Mouse (Mus musculus) lung, adult 2 months (tissue): ENCODE measurements around the gene Rrn3. TPM values are rescaled to one million over a fixed set of nuclear protein-coding genes. Genes with fewer than 3 reads are reported as not detected.
"Not testable (repeated sequence)": the region's sequence is repeated elsewhere in the genome, so short reads cannot be mapped to it uniquely, and the experiment has no call there.

ENCODE experiments used
- DNase-seq: peaks from one replicate; pipeline ENCODE4 v3.0.0; 2022
- H3K4me1 ChIP-seq: fragments of 200-500 bp; 2 replicates; pipeline ENCODE4 v1.6.1; 2011; ENCODE audit warnings: low read length; ENCODE audit not compliant: control insufficient read depth, insufficient read depth
- H3K4me3 ChIP-seq: fragments of 200-500 bp; replicated peaks from 2 replicates; pipeline ENCODE3; 2011; ENCODE audit warnings: low read depth, mild to moderate bottlenecking, control low read depth, low read length; ENCODE audit errors: extremely low read depth
- CTCF ChIP-seq: fragments of 200-500 bp; IDR thresholded peaks from 2 replicates; pipeline ENCODE4 v1.5.1; 2011; ENCODE audit warnings: mild to moderate bottlenecking, low read length, control low read depth; ENCODE audit not compliant: insufficient read depth
- POLR2A ChIP-seq: fragments of 200-500 bp; IDR thresholded peaks from 2 replicates; pipeline ENCODE4 v1.6.1; 2011; ENCODE audit warnings: low read depth, mild to moderate bottlenecking, control low read depth, low read length, borderline replicate concordance; ENCODE audit errors: extremely low read depth
- WGBS: fragments of 180-500 bp; shearing (Covaris S2); methylation state at CpG from one replicate; pipeline ENCODE4 v1.1.7; 2018; 5-methylcytosine and 5-hydroxymethylcytosine counted together
- polyA plus RNA-seq: library from polyadenylated mRNA; depleted of rRNA; stranded (reverse); fragments of >200 nt; gene quantifications from 2 replicates; pipeline ENCODE4 v1.2.3, GENCODE M21; 2012

Rrn3 gene
- polyA plus RNA-seq, 1 experiment, result 9.2 TPM

DNA sequence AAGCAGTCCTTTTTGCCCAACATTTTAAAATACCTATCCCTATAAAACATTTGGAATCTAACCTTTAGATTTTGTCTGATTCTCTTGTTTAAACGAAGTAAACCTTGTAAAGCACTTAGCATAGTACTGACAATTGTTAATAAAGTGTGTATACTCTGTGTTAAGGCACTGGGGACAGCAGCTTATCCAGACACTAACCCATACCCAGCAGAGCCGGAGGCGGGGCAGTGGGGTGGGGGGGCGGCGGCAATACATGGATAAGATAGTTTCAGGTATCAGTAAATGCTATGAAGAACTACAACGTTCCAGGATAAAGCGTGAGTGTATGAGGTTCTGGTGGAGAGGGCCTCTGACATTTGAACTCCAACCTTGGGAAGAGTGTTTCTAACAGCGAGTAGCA lies 708 bp downstream of the Rrn3 start:
- Histone ChIP-seq H3K4me1 (peaks cover 7% of the 10 kb centered on the region), H3K4me3 (peak overlapping the region; percentile 91)
- 23% methylated on average over 8 of the region's 8 CpGs for WGBS
- DNase-seq, result no peak
- no peak for TF ChIP-seq CTCF
- no peak for TF ChIP-seq POLR2A

DNA sequence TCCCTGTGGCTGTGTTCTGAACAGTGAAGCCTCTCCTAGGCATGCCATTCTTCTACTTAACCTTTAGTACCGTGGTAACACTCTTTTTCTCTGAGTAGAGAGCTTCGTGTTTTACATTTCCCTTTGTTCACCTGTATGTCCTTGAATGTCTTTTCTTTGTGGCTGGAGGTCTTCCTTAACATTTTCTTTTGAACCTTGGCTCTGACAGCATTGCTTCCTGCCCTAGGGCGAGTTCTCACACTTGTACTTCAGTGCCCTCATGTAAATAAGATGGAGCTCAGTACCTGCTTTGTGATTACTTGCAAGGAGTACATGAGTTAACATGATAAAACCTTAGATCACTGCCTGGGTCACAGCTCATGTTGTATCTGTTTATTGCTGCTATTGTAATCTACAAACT lies 5.4 kb downstream of the Rrn3 start:
- 78% methylated on average over 3 of the region's 3 CpGs for WGBS
- TF ChIP-seq CTCF (no peak), POLR2A (no peak)
- Histone ChIP-seq H3K4me1 (peaks cover 4% of the 10 kb centered on the region), H3K4me3 (no peak overlapping the region)
- DNase-seq, result no peak

DNA sequence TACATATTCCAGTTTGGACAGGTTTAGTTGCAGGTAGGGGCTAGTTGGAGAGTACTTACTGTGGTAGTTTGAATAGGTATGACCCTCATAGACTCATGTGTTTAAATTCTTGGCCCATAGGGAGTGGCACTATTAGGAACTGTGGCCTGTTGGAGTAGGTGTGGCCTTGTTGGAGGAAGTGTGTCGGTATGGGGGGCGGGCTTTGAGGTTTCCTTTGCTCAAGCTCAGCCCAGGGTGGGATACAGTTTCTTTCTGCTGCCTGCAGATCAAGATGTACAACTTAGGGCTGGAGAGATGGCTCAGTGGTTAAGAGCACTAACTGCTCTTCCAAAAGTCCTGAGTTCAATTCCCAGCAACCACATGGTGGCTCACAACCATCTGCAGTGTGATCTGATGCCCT lies 12.9 kb downstream of the Rrn3 start:
- not testable (repeated sequence) for DNase-seq, H3K4me3 ChIP-seq, H3K4me1 ChIP-seq
- WGBS, result 87% methylated on average over 2 of the region's 2 CpGs

DNA sequence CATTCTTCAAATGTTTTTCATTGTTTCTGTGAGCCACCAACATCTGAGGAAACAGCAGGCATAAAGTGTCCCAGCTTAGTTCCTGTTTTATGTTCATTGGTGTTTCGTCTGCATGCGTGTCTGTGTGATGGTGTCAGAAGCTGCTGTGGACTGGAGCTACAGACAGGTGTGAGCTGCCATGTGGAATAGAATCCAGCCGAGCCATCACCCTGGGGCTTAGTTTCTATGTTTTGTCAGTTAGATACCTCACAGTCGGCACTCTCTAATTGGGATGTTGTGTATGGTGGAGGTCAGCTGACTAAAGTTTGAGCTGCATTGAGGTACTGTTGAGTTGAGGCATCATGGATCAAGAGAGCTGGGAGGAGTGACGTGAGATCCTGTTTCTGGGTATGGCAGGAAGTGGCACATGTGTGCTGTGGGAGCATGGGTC lies 16.3 kb downstream of the Rrn3 start:
- no peak for DNase-seq
- Histone ChIP-seq H3K4me3 (no peak overlapping the region), H3K4me1 (no peaks in the 10 kb centered on the region)
- 72% methylated on average over 5 of the region's 5 CpGs for WGBS
- TF ChIP-seq CTCF (no peak), POLR2A (no peak)

DNA sequence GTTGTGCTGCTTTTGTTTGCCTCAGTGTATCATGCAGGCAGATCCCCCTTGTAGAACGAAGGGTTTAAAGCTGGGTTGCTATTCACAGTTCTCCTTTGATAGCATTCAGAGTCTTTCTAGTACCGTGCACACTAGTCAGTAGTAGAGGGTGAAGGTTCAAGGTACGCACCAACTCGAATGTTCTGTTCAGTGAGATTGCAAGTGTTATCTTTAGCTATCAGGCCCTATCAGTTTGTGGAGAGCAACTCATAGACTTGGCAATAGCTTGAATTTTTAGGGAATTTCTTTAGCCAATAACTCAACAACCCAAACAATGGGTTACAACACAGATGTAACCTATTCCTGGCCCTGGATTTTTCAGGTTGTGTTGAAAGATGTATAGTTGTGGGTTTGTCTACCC lies 20.7 kb downstream of the Rrn3 start:
- Histone ChIP-seq H3K4me1 (no peaks in the 10 kb centered on the region), H3K4me3 (no peak overlapping the region)
- no peak for TF ChIP-seq POLR2A
- TF ChIP-seq CTCF, result no peak
- WGBS, result 95% methylated on average over 4 of the region's 4 CpGs
- DNase-seq, result no peak

DNA sequence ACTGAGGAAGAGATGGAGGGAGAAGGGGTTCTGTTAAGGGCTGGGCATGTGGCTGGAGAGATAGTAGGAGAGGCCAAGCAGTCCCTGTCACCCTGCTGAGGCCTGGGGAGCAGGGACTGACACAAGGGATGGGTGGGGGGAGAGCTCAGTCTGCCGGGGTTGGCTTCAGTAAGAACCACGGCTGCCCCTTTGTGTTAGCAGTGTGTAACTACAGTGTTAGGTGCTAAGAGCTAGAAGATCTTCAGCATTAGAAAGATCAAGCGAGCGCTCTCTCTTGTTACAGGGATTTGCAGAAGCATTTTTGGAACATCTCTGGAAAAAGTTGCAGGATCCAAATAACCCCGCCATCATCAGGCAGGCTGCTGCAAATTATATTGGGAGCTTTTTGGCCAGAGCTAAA lies 24.2 kb downstream of the Rrn3 start:
- no peaks in the 10 kb centered on the region for H3K4me1 ChIP-seq
- no peak for DNase-seq
- TF ChIP-seq POLR2A, result no peak
- TF ChIP-seq CTCF, result no peak
- 86% methylated on average over 5 of the region's 5 CpGs for WGBS
- no peak overlapping the region for H3K4me3 ChIP-seq

DNA sequence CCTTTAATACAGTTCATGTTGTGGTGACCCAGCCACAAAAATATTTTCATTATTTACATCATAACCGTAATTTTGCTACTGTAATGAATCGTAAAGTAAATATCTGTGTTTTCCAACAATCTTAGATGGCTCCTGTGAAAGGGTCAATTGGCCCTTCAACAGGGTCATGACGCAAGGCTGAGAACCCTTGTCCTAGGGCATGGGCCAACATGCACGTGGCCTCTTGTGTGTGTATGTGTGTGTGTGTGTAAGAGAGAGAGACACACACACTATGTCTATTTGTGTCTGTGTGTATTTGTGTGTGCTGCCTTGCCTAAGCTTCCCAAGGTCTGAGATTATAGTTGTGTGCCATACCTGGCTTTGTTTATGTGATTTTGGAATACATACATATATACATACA lies 27.1 kb downstream of the Rrn3 start:
- DNase-seq, result no peak
- H3K4me3 ChIP-seq, result no peak overlapping the region
- H3K4me1 ChIP-seq, result no peaks in the 10 kb centered on the region
- WGBS, result 68% methylated on average over 4 of the region's 4 CpGs
- TF ChIP-seq CTCF (no peak), POLR2A (no peak)

DNA sequence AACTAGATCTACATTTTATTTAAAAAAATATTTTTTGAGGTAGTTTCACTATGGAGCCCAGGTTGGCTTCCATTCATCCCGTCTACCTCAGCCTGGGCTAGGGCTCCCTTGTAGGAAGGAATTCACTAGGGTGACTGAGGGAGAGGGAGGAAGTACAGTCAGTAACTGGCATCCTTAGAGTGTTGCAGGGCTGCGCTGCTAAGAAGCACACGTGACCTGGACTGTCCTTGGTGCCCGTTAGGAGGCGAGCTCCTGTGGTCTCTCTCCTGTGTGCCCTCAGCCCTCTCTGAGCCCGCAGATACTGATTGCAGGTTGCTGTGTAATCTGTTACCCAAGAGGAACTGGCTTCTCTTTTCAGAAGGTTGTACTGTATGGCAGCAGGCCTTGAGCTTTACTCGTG lies 27.9 kb downstream of the Rrn3 start:
- 90% methylated on average over 7 of the region's 7 CpGs for WGBS
- no peak for DNase-seq
- H3K4me1 ChIP-seq, result no peaks in the 10 kb centered on the region
- TF ChIP-seq POLR2A, result no peak
- TF ChIP-seq CTCF, result no peak
- no peak overlapping the region for H3K4me3 ChIP-seq

DNA sequence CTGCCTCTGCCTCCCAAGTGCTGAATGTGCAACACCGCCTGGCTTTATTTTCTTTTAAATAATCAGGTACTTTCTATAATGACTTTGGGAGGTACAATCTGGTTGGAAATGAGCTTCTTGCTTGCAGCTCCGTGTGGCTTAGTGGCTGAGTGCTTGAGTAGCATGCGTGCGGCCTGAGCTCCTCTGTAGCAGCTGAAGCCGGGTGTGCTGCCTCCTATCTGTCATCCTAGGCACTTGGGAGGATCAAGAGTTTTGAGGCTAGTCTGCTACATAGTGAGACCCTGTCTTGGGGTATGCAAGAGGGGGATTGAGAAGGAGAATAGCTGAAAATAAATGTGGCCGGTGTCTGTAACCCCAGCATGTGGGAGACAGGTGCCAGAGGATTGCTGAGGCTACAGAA lies 31.6 kb downstream of the Rrn3 start:
- 92% methylated on average over 6 of the region's 6 CpGs for WGBS
- H3K4me3 ChIP-seq, result no peak overlapping the region
- DNase-seq, result no peak
- H3K4me1 ChIP-seq, result no peaks in the 10 kb centered on the region
- no peak for TF ChIP-seq POLR2A
- TF ChIP-seq CTCF, result no peak

DNA sequence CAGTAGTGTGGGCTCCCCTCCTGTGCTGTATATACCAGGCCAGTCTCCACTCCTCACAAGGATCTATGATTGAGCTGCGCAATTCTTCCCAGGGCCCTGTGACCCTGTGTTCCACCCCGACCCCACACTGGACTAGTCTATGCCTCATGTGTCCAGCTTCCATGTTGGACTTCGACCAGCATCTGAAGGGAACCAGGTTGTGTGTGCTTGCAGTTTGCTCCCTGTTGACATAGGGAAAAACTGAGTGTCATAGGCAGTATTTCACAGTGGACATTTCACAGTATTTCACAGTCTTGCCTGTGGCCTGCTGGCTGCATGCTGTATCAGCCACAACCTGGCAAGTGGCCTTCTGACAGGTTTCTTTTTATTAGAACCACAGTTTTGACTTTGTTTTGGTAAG lies 32.7 kb downstream of the Rrn3 start:
- Histone ChIP-seq H3K4me3 (no peak overlapping the region), H3K4me1 (no peaks in the 10 kb centered on the region)
- no peak for DNase-seq
- 91% methylated on average over 3 of the region's 3 CpGs for WGBS
- TF ChIP-seq POLR2A (no peak), CTCF (no peak)

DNA sequence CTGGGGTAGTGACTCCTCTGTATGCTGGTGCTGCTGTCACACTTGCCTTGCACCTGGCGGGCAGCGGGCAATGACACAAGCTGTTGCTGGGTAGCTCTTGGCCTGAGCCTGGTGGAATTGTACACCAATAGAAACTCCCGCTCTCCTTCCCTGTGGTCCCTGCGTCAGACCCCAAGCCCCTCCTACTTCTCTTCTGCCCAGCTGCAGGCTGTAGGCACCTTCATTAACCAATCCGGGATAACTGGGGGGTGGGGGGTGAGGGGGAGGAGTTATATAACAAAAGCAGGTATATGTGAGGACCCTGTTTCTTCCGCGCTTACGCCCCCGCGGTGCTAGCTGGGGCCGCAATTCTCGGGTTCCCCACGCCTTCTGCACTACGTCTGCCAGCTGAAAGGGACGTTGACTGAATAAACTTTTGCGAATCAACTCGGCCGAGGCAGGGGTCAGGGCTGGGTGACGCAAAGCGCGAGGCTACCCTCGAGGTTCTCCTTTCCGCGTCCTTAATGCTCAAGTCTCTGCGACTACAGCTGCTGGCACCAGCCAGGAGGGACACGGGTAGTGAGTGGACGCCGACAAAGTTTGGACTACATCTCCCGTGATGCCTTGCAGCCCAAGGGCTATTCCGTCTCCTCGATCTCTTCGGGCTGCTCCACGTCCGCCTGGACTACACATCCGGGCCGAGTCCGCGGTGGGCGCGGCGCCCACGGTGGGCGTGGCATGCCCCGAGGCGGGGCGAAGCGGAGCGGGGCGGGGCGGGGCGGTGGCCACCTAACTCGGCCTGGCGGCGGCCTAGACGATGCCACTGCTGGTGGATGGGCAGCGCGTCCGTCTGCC lies 38.3 kb downstream of the Rrn3 start, which contains the start of gene Ntan1:
Gene Ntan1, plus strand, starts transcription at position 286 of the 834 bp plus-strand sequence.
- TF ChIP-seq POLR2A (peak; percentile 76), CTCF (no peak)
- peak within 1 kb of the TSS; percentile 85 for H3K4me3 ChIP-seq
- H3K4me1 ChIP-seq, result peaks cover 7% of the 10 kb centered on the region; the same call in 1 of the 2 replicates
- whole genome bisulfite sequencing, result under 1% methylated on average over 55 of the region's 58 CpGs
- peak; percentile 93 for DNase-seq
